Mouse (Mus musculus) forebrain, embryonic 15.5 days (tissue): ENCODE data around the gene Tmem127. TPM values are rescaled to one million over a fixed set of nuclear protein-coding genes. Genes with fewer than 3 reads are reported as not detected.
"Not testable (repeated sequence)": the region's sequence is repeated elsewhere in the genome, so short reads cannot be mapped to it uniquely, and the experiment has no call there.

Source experiments
- ATAC-seq: fragments of 200-750 bp; cut with Nextera tagmentation; replicated peaks from 2 replicates; pipeline ENCODE4 v1.8.0; 2017; ENCODE audit warnings: mild to moderate bottlenecking, moderate TSS enrichment, moderate library complexity
- H3K27ac ChIP-seq: fragments of 300-500 bp; sonication (generic); replicated peaks from 2 replicates; pipeline ENCODE4 v1.5.1; 2015; ENCODE audit warnings: mild to moderate bottlenecking, inconsistent platforms
- H3K27me3 ChIP-seq: fragments of 300-500 bp; sonication (generic); 2 replicates; pipeline ENCODE4 v1.6.1; 2015; ENCODE audit warnings: inconsistent platforms
- H3K36me3 ChIP-seq: fragments of 300-500 bp; sonication (generic); 2 replicates; pipeline ENCODE4 v1.6.1; 2015; ENCODE audit warnings: mild to moderate bottlenecking, inconsistent platforms
- H3K4me1 ChIP-seq: fragments of 300-500 bp; sonication (generic); 2 replicates; pipeline ENCODE4 v1.6.1; 2015; ENCODE audit warnings: inconsistent platforms
- H3K4me2 ChIP-seq: fragments of 300-500 bp; sonication (generic); replicated peaks from 2 replicates; pipeline ENCODE4 v1.6.1; 2015; ENCODE audit warnings: mild to moderate bottlenecking, inconsistent platforms
- H3K4me3 ChIP-seq: fragments of 300-500 bp; sonication (generic); 2 replicates; pipeline ENCODE4 v1.5.1; 2015; ENCODE audit warnings: mild to moderate bottlenecking, inconsistent platforms
- H3K9ac ChIP-seq: fragments of 300-500 bp; sonication (generic); replicated peaks from 2 replicates; pipeline ENCODE4 v1.6.1; 2015; ENCODE audit warnings: mild to moderate bottlenecking, inconsistent platforms
- H3K9me3 ChIP-seq: fragments of 300-500 bp; sonication (generic); 2 replicates; pipeline ENCODE4 v1.6.1; 2016; ENCODE audit warnings: inconsistent platforms
- WGBS: fragments of 180-500 bp; shearing (Covaris S2); methylation state at CpG from one replicate; pipeline ENCODE4 v1.1.7; 2015; ENCODE audit warnings: mixed read lengths; 5-methylcytosine and 5-hydroxymethylcytosine counted together
- polyA plus RNA-seq: library from polyadenylated mRNA; unstranded; fragments of >200 nt; fragmentation: Nextera tagmentation; extraction: Ambion mirVana; gene quantifications from 2 replicates; pipeline ENCODE4 v1.2.1, GENCODE M21; 2015

Gene Tmem127
- polyA plus RNA-seq, 1 experiment from 2014 or later: 51.0 TPM

- WGBS: under 1% methylated on average over 75 of the region's 75 CpGs
- peaks cover 31% of the 10 kb centered on the region for H3K4me1 ChIP-seq
- ATAC-seq: peak; percentile 94
Measured at GRCm38 (mm10) chr2:127270300-127271041, 22.8 kb downstream of the Tmem127 start.

GRCm38 (mm10) chr2:127271042-127271515, 23.4 kb downstream of the Tmem127 start:
- ATAC-seq: no peak
- peak overlapping the region; percentile 88 for H3K4me2 ChIP-seq
- 6% methylated on average over 8 of the region's 8 CpGs for WGBS
- H3K27ac ChIP-seq: peak overlapping the region; percentile 93
- no peaks in the 10 kb centered on the region for H3K36me3 ChIP-seq
- peak overlapping the region; percentile 88 for H3K9ac ChIP-seq
- H3K4me1 ChIP-seq: peaks cover 34% of the 10 kb centered on the region
- no peaks in the 10 kb centered on the region for H3K27me3 ChIP-seq
- no peaks in the 10 kb centered on the region for H3K9me3 ChIP-seq
- peak overlapping the region; percentile 90 for H3K4me3 ChIP-seq

More at GRCm38 (mm10) chr2:127270300-127271041, 22.8 kb downstream of the Tmem127 start:
- H3K4me3 ChIP-seq: peak overlapping the region; percentile 90
- H3K36me3 ChIP-seq: no peaks in the 10 kb centered on the region
- peak overlapping the region; percentile 88 for H3K4me2 ChIP-seq
- H3K27me3 ChIP-seq: no peaks in the 10 kb centered on the region
- H3K9me3 ChIP-seq: no peaks in the 10 kb centered on the region
- H3K9ac ChIP-seq: peak overlapping the region; percentile 88
- peak overlapping the region; percentile 93 for H3K27ac ChIP-seq

GRCm38 (mm10) chr2:127272049-127272448, 24.3 kb downstream of the Tmem127 start:
- not testable (repeated sequence) for H3K9me3 ChIP-seq, H3K4me3 ChIP-seq, H3K27ac ChIP-seq, H3K27me3 ChIP-seq, H3K36me3 ChIP-seq, H3K9ac ChIP-seq, H3K4me2 ChIP-seq, ATAC-seq
- 91% methylated on average over 4 of the region's 4 CpGs for WGBS
- peaks cover 34% of the 10 kb centered on the region for H3K4me1 ChIP-seq

GRCm38 (mm10) chr2:127272806-127273205, 25.1 kb downstream of the Tmem127 start:
- Histone ChIP-seq H3K27me3 (no peaks in the 10 kb centered on the region), H3K4me3 (no peak overlapping the region), H3K9me3 (no peaks in the 10 kb centered on the region), H3K4me1 (peaks cover 34% of the 10 kb centered on the region), H3K27ac (no peak overlapping the region), H3K9ac (no peak overlapping the region), H3K4me2 (no peak overlapping the region), H3K36me3 (no peaks in the 10 kb centered on the region)
- ATAC-seq: no peak
- WGBS: 97% methylated on average over 3 of the region's 3 CpGs

- 76% methylated on average over 2 of the region's 2 CpGs for WGBS
- H3K27ac ChIP-seq: no peak overlapping the region
- H3K27me3 ChIP-seq: no peaks in the 10 kb centered on the region
- H3K4me1 ChIP-seq: peaks cover 30% of the 10 kb centered on the region
- ATAC-seq: no peak
- H3K4me3 ChIP-seq: no peak overlapping the region
- H3K9me3 ChIP-seq: no peaks in the 10 kb centered on the region
- no peak overlapping the region for H3K9ac ChIP-seq
- H3K36me3 ChIP-seq: no peaks in the 10 kb centered on the region
- H3K4me2 ChIP-seq: no peak overlapping the region
Measured at GRCm38 (mm10) chr2:127274590-127274989, 26.9 kb downstream of the Tmem127 start.

GRCm38 (mm10) chr2:127275551-127276320, 28.0 kb downstream of the Tmem127 start:
- Histone ChIP-seq H3K9ac (no peak overlapping the region), H3K9me3 (no peaks in the 10 kb centered on the region), H3K27ac (no peak overlapping the region), H3K27me3 (no peaks in the 10 kb centered on the region), H3K4me1 (peaks cover 30% of the 10 kb centered on the region), H3K4me3 (no peak overlapping the region), H3K4me2 (no peak overlapping the region), H3K36me3 (no peaks in the 10 kb centered on the region)
- WGBS: 75% methylated on average over 5 of the region's 5 CpGs
- ATAC-seq: no peak

- ATAC-seq: no peak
- H3K9me3 ChIP-seq: no peaks in the 10 kb centered on the region
- H3K4me2 ChIP-seq: no peak overlapping the region
- H3K9ac ChIP-seq: no peak overlapping the region
- no peaks in the 10 kb centered on the region for H3K27me3 ChIP-seq
- H3K4me1 ChIP-seq: peaks cover 14% of the 10 kb centered on the region
- H3K36me3 ChIP-seq: no peaks in the 10 kb centered on the region
- H3K27ac ChIP-seq: no peak overlapping the region
- H3K4me3 ChIP-seq: no peak overlapping the region
Measured at GRCm38 (mm10) chr2:127278162-127278561, 30.5 kb downstream of the Tmem127 start.

GRCm38 (mm10) chr2:127292250-127292649, 44.5 kb downstream of the Tmem127 start:
- Histone ChIP-seq H3K27ac (no peak overlapping the region), H3K36me3 (peaks cover 74% of the 10 kb centered on the region), H3K27me3 (no peaks in the 10 kb centered on the region), H3K4me2 (no peak overlapping the region), H3K9ac (no peak overlapping the region), H3K4me3 (no peak overlapping the region), H3K9me3 (no peaks in the 10 kb centered on the region), H3K4me1 (no peaks in the 10 kb centered on the region)
- ATAC-seq: no peak
- 87% methylated on average over 4 of the region's 4 CpGs for WGBS

- no peaks in the 10 kb centered on the region for H3K27me3 ChIP-seq
- no peaks in the 10 kb centered on the region for H3K9me3 ChIP-seq
- no peak overlapping the region for H3K4me3 ChIP-seq
- no peak for ATAC-seq
- no peaks in the 10 kb centered on the region for H3K4me1 ChIP-seq
- peaks cover 81% of the 10 kb centered on the region for H3K36me3 ChIP-seq
- no peak overlapping the region for H3K9ac ChIP-seq
- H3K27ac ChIP-seq: no peak overlapping the region
- 96% methylated on average over 7 of the region's 7 CpGs for WGBS
- no peak overlapping the region for H3K4me2 ChIP-seq
Measured at GRCm38 (mm10) chr2:127297001-127297805, 49.5 kb downstream of the Tmem127 start.

- peaks cover 73% of the 10 kb centered on the region for H3K36me3 ChIP-seq
- H3K9ac ChIP-seq: no peak overlapping the region
- H3K4me2 ChIP-seq: no peak overlapping the region
- no peak for ATAC-seq
- no peak overlapping the region for H3K27ac ChIP-seq
- H3K4me3 ChIP-seq: no peak overlapping the region
- H3K27me3 ChIP-seq: no peaks in the 10 kb centered on the region
- WGBS: 96% methylated on average over 1 of the region's 1 CpGs
- H3K9me3 ChIP-seq: no peaks in the 10 kb centered on the region
- H3K4me1 ChIP-seq: no peaks in the 10 kb centered on the region
Measured at GRCm38 (mm10) chr2:127298056-127298455, 50.3 kb downstream of the Tmem127 start.

- Histone ChIP-seq H3K36me3 (peaks cover 50% of the 10 kb centered on the region), H3K9me3 (no peaks in the 10 kb centered on the region), H3K4me1 (no peaks in the 10 kb centered on the region), H3K4me2 (no peak overlapping the region), H3K27ac (no peak overlapping the region), H3K4me3 (no peak overlapping the region), H3K9ac (no peak overlapping the region), H3K27me3 (no peaks in the 10 kb centered on the region)
- ATAC-seq: no peak
- WGBS: 74% methylated on average over 3 of the region's 3 CpGs
Measured at GRCm38 (mm10) chr2:127300701-127301100, 53.0 kb downstream of the Tmem127 start.

- Histone ChIP-seq H3K4me1 (no peaks in the 10 kb centered on the region), H3K4me2 (no peak overlapping the region), H3K9ac (no peak overlapping the region), H3K9me3 (no peaks in the 10 kb centered on the region), H3K27me3 (no peaks in the 10 kb centered on the region), H3K4me3 (no peak overlapping the region), H3K27ac (no peak overlapping the region), H3K36me3 (peaks cover 38% of the 10 kb centered on the region)
- 95% methylated on average over 3 of the region's 3 CpGs for WGBS
- ATAC-seq: no peak
Measured at GRCm38 (mm10) chr2:127301883-127302282, 54.2 kb downstream of the Tmem127 start.
